Mouse (Mus musculus): ENCODE results near the gene Hdac9. TPM values are rescaled to one million over a fixed set of nuclear protein-coding genes. Genes with fewer than 3 reads are reported as not detected.
A peak's percentile ranks its signal among the peaks of the same experiment; 100 is the strongest.

The Hdac9 gene
- polyA plus RNA-seq, 1 experiment from 2014 or later = 6.7 TPM

- no peak overlapping the region for H3K4me2 ChIP-seq (ENCODE audit: low read depth, low read length)
- no peak overlapping the region for H3K4me3 ChIP-seq (ENCODE audit: low read depth, low read length)
- H3K27me3 ChIP-seq (ENCODE audit: control insufficient read depth, insufficient read depth, low read length) = no peaks in the 10 kb centered on the region
- ATAC-seq (replicated peaks; ENCODE audit: insufficient number of reproducible peaks, low FRiP score, low TSS enrichment, low read depth) (0 out of 2 replicates have a peak, but pooled peaks have one; percentile 52), DNase-seq (ENCODE audit: low spot score) (peak; percentile 52)
- no peaks in the 10 kb centered on the region for H3K36me3 ChIP-seq (replicated peaks; ENCODE audit: control insufficient read depth, insufficient read depth, low read depth, low read length)
- no peaks in the 10 kb centered on the region for H3K4me1 ChIP-seq (ENCODE audit: control insufficient read depth, insufficient read depth, low read length)
- H3K27ac ChIP-seq (replicated peaks; ENCODE audit: low read depth, low read length) = peak overlapping the region; percentile 84
- WGBS = 42% methylated on average over 6 of the region's 6 CpGs
- no peak overlapping the region for H3K9ac ChIP-seq (replicated peaks; ENCODE audit: low read length)
- no peaks in the 10 kb centered on the region for H3K9me3 ChIP-seq (replicated peaks; ENCODE audit: control insufficient read depth, low read length)
Observed at GRCm38 (mm10) chr12:34270096-34270495, 646.8 kb downstream of the Hdac9 start.

DNA sequence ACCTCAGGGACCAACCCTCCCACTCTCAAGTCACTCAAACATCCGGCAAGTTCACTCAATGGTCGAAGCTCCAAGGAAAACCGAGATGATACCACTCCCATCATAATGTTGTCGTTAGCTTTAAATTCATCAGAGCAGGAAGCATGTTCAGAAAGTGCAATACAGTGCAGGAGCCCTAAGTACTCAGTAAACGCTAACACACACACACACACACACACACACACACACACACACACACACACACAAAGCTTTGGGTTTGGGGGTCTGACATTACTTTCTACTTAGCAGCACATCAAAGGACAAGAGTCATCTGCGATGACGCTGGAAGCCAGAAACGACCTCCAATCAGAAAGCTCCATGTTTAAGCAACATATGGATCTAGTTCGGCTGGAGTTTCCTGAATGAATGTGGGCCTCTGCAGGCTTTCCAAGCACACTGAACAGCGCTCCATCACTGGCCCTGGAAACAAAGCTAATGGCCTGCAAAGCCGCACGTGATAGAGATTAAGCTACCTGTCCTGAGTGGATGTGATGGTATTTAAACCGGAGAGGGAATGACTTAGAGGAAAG lies 647.3 kb downstream of the Hdac9 start:
- no peak overlapping the region for H3K4me3 ChIP-seq (ENCODE audit: low read depth, low read length)
- H3K27ac ChIP-seq (replicated peaks; ENCODE audit: low read depth, low read length) = peak overlapping the region; percentile 84
- ATAC-seq (replicated peaks; ENCODE audit: insufficient number of reproducible peaks, low FRiP score, low TSS enrichment, low read depth) (peak; percentile 90), DNase-seq (ENCODE audit: low spot score) (peak; percentile 91)
- no peak overlapping the region for H3K4me2 ChIP-seq (ENCODE audit: low read depth, low read length)
- no peaks in the 10 kb centered on the region for H3K9me3 ChIP-seq (replicated peaks; ENCODE audit: control insufficient read depth, low read length)
- H3K36me3 ChIP-seq (replicated peaks; ENCODE audit: control insufficient read depth, insufficient read depth, low read depth, low read length) = no peaks in the 10 kb centered on the region
- no peaks in the 10 kb centered on the region for H3K27me3 ChIP-seq (ENCODE audit: control insufficient read depth, insufficient read depth, low read length)
- no peaks in the 10 kb centered on the region for H3K4me1 ChIP-seq (ENCODE audit: control insufficient read depth, insufficient read depth, low read length)
- H3K9ac ChIP-seq (replicated peaks; ENCODE audit: low read length) = no peak overlapping the region
- 26% methylated on average over 13 of the region's 13 CpGs for WGBS

GRCm38 (mm10) chr12:34259651-34260050 lies 657.2 kb downstream of the Hdac9 start:
- ATAC-seq (replicated peaks; ENCODE audit: insufficient number of reproducible peaks, low FRiP score, low TSS enrichment, low read depth) (no peak), DNase-seq (ENCODE audit: low spot score) (no peak)
- 85% methylated on average over 4 of the region's 4 CpGs for WGBS
- Histone ChIP-seq H3K36me3 (replicated peaks; ENCODE audit: control insufficient read depth, insufficient read depth, low read depth, low read length) (no peaks in the 10 kb centered on the region), H3K27me3 (ENCODE audit: control insufficient read depth, insufficient read depth, low read length) (no peaks in the 10 kb centered on the region), H3K4me3 (ENCODE audit: low read depth, low read length) (no peak overlapping the region), H3K9ac (replicated peaks; ENCODE audit: low read length) (no peak overlapping the region), H3K9me3 (replicated peaks; ENCODE audit: control insufficient read depth, low read length) (no peaks in the 10 kb centered on the region), H3K4me2 (ENCODE audit: low read depth, low read length) (no peak overlapping the region), H3K27ac (replicated peaks; ENCODE audit: low read depth, low read length) (no peak overlapping the region), H3K4me1 (ENCODE audit: control insufficient read depth, insufficient read depth, low read length) (no peaks in the 10 kb centered on the region)

- Histone ChIP-seq H3K4me3 (ENCODE audit: low read depth, low read length) (no peak overlapping the region), H3K27ac (replicated peaks; ENCODE audit: low read depth, low read length) (no peak overlapping the region), H3K9me3 (replicated peaks; ENCODE audit: control insufficient read depth, low read length) (no peaks in the 10 kb centered on the region), H3K4me1 (ENCODE audit: control insufficient read depth, insufficient read depth, low read length) (no peaks in the 10 kb centered on the region), H3K36me3 (replicated peaks; ENCODE audit: control insufficient read depth, insufficient read depth, low read depth, low read length) (no peaks in the 10 kb centered on the region), H3K27me3 (ENCODE audit: control insufficient read depth, insufficient read depth, low read length) (no peaks in the 10 kb centered on the region), H3K9ac (replicated peaks; ENCODE audit: low read length) (no peak overlapping the region), H3K4me2 (ENCODE audit: low read depth, low read length) (no peak overlapping the region)
- ATAC-seq (replicated peaks; ENCODE audit: insufficient number of reproducible peaks, low FRiP score, low TSS enrichment, low read depth) (no peak), DNase-seq (ENCODE audit: low spot score) (no peak)
- WGBS = 81% methylated on average over 1 of the region's 1 CpGs
Observed at GRCm38 (mm10) chr12:34249160-34249559, 667.7 kb downstream of the Hdac9 start.

DNA sequence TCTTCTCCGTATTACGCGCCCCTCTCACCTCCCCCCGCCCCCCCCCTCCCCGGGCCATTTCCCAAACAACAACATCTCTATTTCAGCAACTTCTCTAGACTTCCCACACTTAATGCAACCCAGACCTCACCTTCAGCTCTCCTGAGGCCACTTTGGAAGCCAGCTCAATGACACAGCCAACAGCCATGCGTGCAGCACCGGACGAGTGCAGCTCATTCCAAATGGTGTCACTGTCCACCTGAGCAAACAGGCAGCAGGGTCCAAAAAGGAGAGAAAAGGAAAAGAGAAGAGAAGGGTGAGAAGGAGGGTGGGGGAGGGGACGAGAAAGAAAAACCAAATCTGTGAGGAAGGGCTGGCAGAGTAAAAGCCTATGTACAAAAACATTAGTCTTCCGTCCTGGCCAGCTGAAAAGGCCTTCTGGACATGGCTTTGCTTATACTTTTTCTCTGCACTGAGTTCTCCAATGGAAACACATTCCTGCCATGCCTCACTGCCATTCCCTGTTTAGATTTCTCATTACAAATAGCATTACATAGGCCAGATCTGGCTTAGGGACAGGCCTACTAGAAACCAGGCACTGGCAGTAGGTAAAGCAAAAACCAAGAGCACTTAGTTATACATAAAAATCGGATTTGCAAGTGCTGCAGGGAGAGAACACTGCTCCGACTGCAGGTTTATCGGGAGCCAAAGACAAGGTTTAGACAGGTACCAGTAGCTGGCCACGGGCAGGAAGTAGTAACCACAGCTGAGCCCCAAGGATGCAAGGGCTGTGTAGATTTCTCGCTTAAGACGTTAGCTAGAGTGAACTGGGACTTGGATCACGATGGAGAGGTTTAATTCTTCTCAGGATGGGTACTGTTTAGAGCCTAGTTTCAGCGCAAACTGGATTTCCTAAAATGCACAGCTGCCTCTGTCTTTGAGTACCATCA lies 668.4 kb downstream of the Hdac9 start:
- WGBS = 53% methylated on average over 17 of the region's 18 CpGs
- Histone ChIP-seq H3K4me1 (ENCODE audit: control insufficient read depth, insufficient read depth, low read length) (no peaks in the 10 kb centered on the region), H3K4me3 (ENCODE audit: low read depth, low read length) (no peak overlapping the region), H3K9ac (replicated peaks; ENCODE audit: low read length) (no peak overlapping the region), H3K27ac (replicated peaks; ENCODE audit: low read depth, low read length) (peak overlapping the region; percentile 54), H3K4me2 (ENCODE audit: low read depth, low read length) (no peak overlapping the region), H3K27me3 (ENCODE audit: control insufficient read depth, insufficient read depth, low read length) (no peaks in the 10 kb centered on the region), H3K36me3 (replicated peaks; ENCODE audit: control insufficient read depth, insufficient read depth, low read depth, low read length) (no peaks in the 10 kb centered on the region), H3K9me3 (replicated peaks; ENCODE audit: control insufficient read depth, low read length) (no peaks in the 10 kb centered on the region)
- DNase-seq (ENCODE audit: low spot score) (peak; percentile 65), ATAC-seq (replicated peaks; ENCODE audit: insufficient number of reproducible peaks, low FRiP score, low TSS enrichment, low read depth) (no peak; the same call in 1 of the 2 replicates)

DNA sequence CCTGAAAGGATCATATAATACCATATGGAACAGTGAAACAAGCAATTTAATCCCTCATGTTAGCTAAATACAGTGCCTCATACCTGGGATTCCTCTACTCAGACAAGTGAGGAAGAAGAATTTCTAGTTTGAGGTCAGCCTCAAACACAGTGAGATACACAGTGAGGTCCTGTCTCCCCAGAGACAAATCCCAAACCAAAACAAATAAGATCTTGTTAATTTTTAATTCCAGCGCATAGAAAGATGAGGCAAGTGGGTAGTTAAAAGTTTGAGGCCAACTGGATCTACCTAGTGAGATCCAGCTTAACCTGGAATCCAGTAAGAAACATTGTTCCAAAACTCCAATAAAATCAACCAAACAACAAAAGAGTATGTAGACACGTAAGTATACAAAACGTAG lies 678.1 kb downstream of the Hdac9 start:
- no peaks in the 10 kb centered on the region for H3K27me3 ChIP-seq (ENCODE audit: control insufficient read depth, insufficient read depth, low read length)
- H3K4me1 ChIP-seq (ENCODE audit: control insufficient read depth, insufficient read depth, low read length) = no peaks in the 10 kb centered on the region
- H3K9me3 ChIP-seq (replicated peaks; ENCODE audit: control insufficient read depth, low read length) = no peaks in the 10 kb centered on the region
- ATAC-seq (replicated peaks; ENCODE audit: insufficient number of reproducible peaks, low FRiP score, low TSS enrichment, low read depth) (no peak), DNase-seq (ENCODE audit: low spot score) (no peak)
- H3K4me2 ChIP-seq (ENCODE audit: low read depth, low read length) = no peak overlapping the region
- H3K4me3 ChIP-seq (ENCODE audit: low read depth, low read length) = no peak overlapping the region
- no peaks in the 10 kb centered on the region for H3K36me3 ChIP-seq (replicated peaks; ENCODE audit: control insufficient read depth, insufficient read depth, low read depth, low read length)
- H3K9ac ChIP-seq (replicated peaks; ENCODE audit: low read length) = no peak overlapping the region
- 93% methylated on average over 3 of the region's 3 CpGs for WGBS
- no peak overlapping the region for H3K27ac ChIP-seq (replicated peaks; ENCODE audit: low read depth, low read length)

GRCm38 (mm10) chr12:34231621-34232150 lies 685.2 kb downstream of the Hdac9 start:
- H3K27ac ChIP-seq (replicated peaks; ENCODE audit: low read depth, low read length) = no peak overlapping the region
- H3K9me3 ChIP-seq (replicated peaks; ENCODE audit: control insufficient read depth, low read length) = no peaks in the 10 kb centered on the region
- no peak overlapping the region for H3K4me2 ChIP-seq (ENCODE audit: low read depth, low read length)
- no peak overlapping the region for H3K9ac ChIP-seq (replicated peaks; ENCODE audit: low read length)
- no peaks in the 10 kb centered on the region for H3K27me3 ChIP-seq (ENCODE audit: control insufficient read depth, insufficient read depth, low read length)
- no peak overlapping the region for H3K4me3 ChIP-seq (ENCODE audit: low read depth, low read length)
- H3K36me3 ChIP-seq (replicated peaks; ENCODE audit: control insufficient read depth, insufficient read depth, low read depth, low read length) = no peaks in the 10 kb centered on the region
- H3K4me1 ChIP-seq (ENCODE audit: control insufficient read depth, insufficient read depth, low read length) = no peaks in the 10 kb centered on the region
- DNase-seq (ENCODE audit: low spot score) (no peak), ATAC-seq (replicated peaks; ENCODE audit: insufficient number of reproducible peaks, low FRiP score, low TSS enrichment, low read depth) (no peak)
- 75% methylated on average over 4 of the region's 4 CpGs for WGBS

GRCm38 (mm10) chr12:34224505-34224904 lies 692.4 kb downstream of the Hdac9 start:
- H3K4me2 ChIP-seq (ENCODE audit: low read depth, low read length) = no peak overlapping the region
- H3K27me3 ChIP-seq (ENCODE audit: control insufficient read depth, insufficient read depth, low read length) = no peaks in the 10 kb centered on the region
- no peaks in the 10 kb centered on the region for H3K36me3 ChIP-seq (replicated peaks; ENCODE audit: control insufficient read depth, insufficient read depth, low read depth, low read length)
- no peaks in the 10 kb centered on the region for H3K4me1 ChIP-seq (ENCODE audit: control insufficient read depth, insufficient read depth, low read length)
- H3K9me3 ChIP-seq (replicated peaks; ENCODE audit: control insufficient read depth, low read length) = no peaks in the 10 kb centered on the region
- DNase-seq (ENCODE audit: low spot score) (no peak), ATAC-seq (replicated peaks; ENCODE audit: insufficient number of reproducible peaks, low FRiP score, low TSS enrichment, low read depth) (no peak)
- no peak overlapping the region for H3K27ac ChIP-seq (replicated peaks; ENCODE audit: low read depth, low read length)
- H3K9ac ChIP-seq (replicated peaks; ENCODE audit: low read length) = no peak overlapping the region
- WGBS = 44% methylated on average over 2 of the region's 2 CpGs
- H3K4me3 ChIP-seq (ENCODE audit: low read depth, low read length) = no peak overlapping the region
